Mouse (Mus musculus): Measurements from ENCODE around the gene Klhl26. TPM values are rescaled to one million over a fixed set of nuclear protein-coding genes. Genes with fewer than 3 reads are reported as not detected.

Gene Klhl26
- polyA plus RNA-seq, 1 experiment from 2014 or later: 31.0 TPM

GRCm38 (mm10) chr8:70409455-70409871 is 67.3 kb downstream of the Klhl26 start:
- 64% methylated on average over 9 of the region's 9 CpGs for WGBS
- Histone ChIP-seq H3K4me1 (peaks cover 19% of the 10 kb centered on the region), H3K9ac (no peak overlapping the region)

DNA sequence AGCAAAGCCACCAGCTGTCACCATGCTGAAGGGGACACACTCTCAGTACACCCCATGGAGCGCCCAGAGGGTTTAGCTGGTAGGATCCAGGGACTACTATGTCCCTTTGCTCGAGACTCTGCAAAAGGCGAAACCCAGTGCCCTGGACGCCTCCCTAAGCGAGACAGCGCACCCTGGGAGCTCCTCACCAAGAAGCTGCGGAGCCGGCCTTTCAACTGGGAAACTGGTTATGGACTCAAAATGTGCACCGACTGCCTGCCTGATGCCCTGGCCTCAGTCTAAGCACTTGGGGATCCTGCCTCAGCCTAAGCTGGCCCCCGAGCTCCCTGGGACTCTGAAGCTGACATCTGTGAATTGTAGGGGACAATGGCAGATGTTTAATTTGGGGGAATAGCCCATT is 67.7 kb downstream of the Klhl26 start:
- no peaks in the 10 kb centered on the region for H3K9me3 ChIP-seq
- H3K27ac ChIP-seq: peak overlapping the region; percentile 65
- H3K4me3 ChIP-seq: no peak overlapping the region
- H3K4me1 ChIP-seq: peaks cover 19% of the 10 kb centered on the region
- H3K4me2 ChIP-seq: no peak overlapping the region
- peaks cover 6% of the 10 kb centered on the region; the same call in 1 of the 2 replicates for H3K36me3 ChIP-seq (replicated peaks)
- no peak for ATAC-seq (replicated peaks)
- no peak overlapping the region for H3K9ac ChIP-seq
- WGBS: 71% methylated on average over 10 of the region's 10 CpGs
- no peaks in the 10 kb centered on the region for H3K27me3 ChIP-seq (replicated peaks)

More at GRCm38 (mm10) chr8:70409455-70409871, 67.3 kb downstream of the Klhl26 start:
- Histone ChIP-seq H3K4me3 (no peak overlapping the region), H3K9me3 (no peaks in the 10 kb centered on the region), H3K4me2 (no peak overlapping the region), H3K27ac (peak overlapping the region; percentile 65; the same call in 1 of the 2 replicates), H3K36me3 (replicated peaks) (peaks cover 1% of the 10 kb centered on the region; the same call in 1 of the 2 replicates), H3K27me3 (replicated peaks) (no peaks in the 10 kb centered on the region)
- peak; percentile 24; the same call in 1 of the 2 replicates for ATAC-seq (replicated peaks)

- peaks cover 6% of the 10 kb centered on the region; the same call in 1 of the 2 replicates for H3K36me3 ChIP-seq (replicated peaks)
- peak; percentile 58 for ATAC-seq (replicated peaks)
- H3K9ac ChIP-seq: no peak overlapping the region
- peaks cover 19% of the 10 kb centered on the region for H3K4me1 ChIP-seq
- peak overlapping the region; percentile 65 for H3K27ac ChIP-seq
- H3K9me3 ChIP-seq: no peaks in the 10 kb centered on the region
- H3K4me3 ChIP-seq: no peak overlapping the region
- no peak overlapping the region for H3K4me2 ChIP-seq
- 24% methylated on average over 6 of the region's 6 CpGs for WGBS
- H3K27me3 ChIP-seq (replicated peaks): no peaks in the 10 kb centered on the region
These were observed 68.5 kb downstream of the Klhl26 start for GRCm38 (mm10) chr8:70408301-70408700.

DNA sequence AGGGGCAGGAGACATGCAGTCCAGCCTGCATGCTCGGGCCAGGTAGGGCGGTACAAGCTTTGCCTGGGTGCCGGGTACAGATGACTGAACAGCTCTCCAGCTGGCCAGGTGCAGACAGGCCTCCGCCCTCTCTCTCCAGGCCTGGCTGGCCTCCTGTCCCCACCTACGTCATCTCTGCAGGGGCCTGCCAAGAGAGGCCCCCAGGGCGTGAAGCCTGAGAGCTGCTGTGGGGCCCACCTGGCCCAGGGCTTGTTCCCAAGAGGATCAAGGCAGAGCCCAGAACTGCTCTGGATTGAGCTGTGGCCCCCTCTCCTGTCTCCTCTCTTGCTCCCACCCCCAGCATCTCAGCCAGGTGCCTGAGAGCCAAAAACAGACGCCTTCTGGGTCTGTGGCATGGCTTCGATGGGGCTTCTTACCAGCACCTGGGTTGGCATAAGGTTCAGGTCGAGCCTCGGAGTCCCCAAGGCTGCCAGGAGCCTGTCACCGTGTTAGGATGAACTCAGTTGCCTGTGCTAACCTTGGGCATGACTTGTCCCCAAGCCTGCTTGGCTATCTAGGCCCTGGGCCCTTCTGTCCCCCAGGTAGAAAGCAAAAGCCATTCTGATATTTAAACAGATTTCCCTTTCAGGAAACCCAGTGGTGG is 70.2 kb downstream of the Klhl26 start:
- no peak overlapping the region for H3K9ac ChIP-seq
- 83% methylated on average over 11 of the region's 11 CpGs for WGBS
- peaks cover 6% of the 10 kb centered on the region; the same call in 1 of the 2 replicates for H3K36me3 ChIP-seq (replicated peaks)

GRCm38 (mm10) chr8:70405189-70405588 is 71.6 kb downstream of the Klhl26 start:
- 75% methylated on average over 7 of the region's 7 CpGs for WGBS
- Histone ChIP-seq H3K4me1 (peaks cover 19% of the 10 kb centered on the region), H3K4me3 (no peak overlapping the region), H3K36me3 (replicated peaks) (peaks cover 9% of the 10 kb centered on the region; the same call in 1 of the 2 replicates), H3K27ac (no peak overlapping the region), H3K27me3 (replicated peaks) (no peaks in the 10 kb centered on the region), H3K9me3 (no peaks in the 10 kb centered on the region), H3K9ac (no peak overlapping the region), H3K4me2 (no peak overlapping the region)
- no peak for ATAC-seq (replicated peaks)

More for the DNA sequence above, 70.2 kb downstream of the Klhl26 start:
- Histone ChIP-seq H3K27me3 (replicated peaks) (no peaks in the 10 kb centered on the region), H3K4me2 (no peak overlapping the region), H3K4me1 (peaks cover 19% of the 10 kb centered on the region), H3K4me3 (no peak overlapping the region), H3K27ac (no peak overlapping the region), H3K9me3 (no peaks in the 10 kb centered on the region)
- ATAC-seq (replicated peaks): no peak

GRCm38 (mm10) chr8:70404212-70404611 is 72.6 kb downstream of the Klhl26 start:
- no peak for ATAC-seq (replicated peaks)
- 93% methylated on average over 3 of the region's 3 CpGs for WGBS
- peaks cover 13% of the 10 kb centered on the region; the same call in 1 of the 2 replicates for H3K36me3 ChIP-seq (replicated peaks)
- H3K4me3 ChIP-seq: no peak overlapping the region
- no peak overlapping the region for H3K4me2 ChIP-seq
- H3K9me3 ChIP-seq: no peaks in the 10 kb centered on the region
- H3K27ac ChIP-seq: no peak overlapping the region
- peaks cover 14% of the 10 kb centered on the region for H3K4me1 ChIP-seq
- no peak overlapping the region for H3K9ac ChIP-seq
- H3K27me3 ChIP-seq (replicated peaks): no peaks in the 10 kb centered on the region

Other genes starting within 250 kb of the Klhl26 start
- 102 and 109 TPM in 2 replicates for gene Sugp2, start 242.7 kb downstream of the Klhl26 start, polyA plus RNA-seq (2015; fragmentation: Nextera tagmentation; extraction: Ambion mirVana)
- 117 and 118 TPM in 2 replicates for gene Armc6, start 242.5 kb downstream of the Klhl26 start, polyA plus RNA-seq (2015; fragmentation: Nextera tagmentation; extraction: Ambion mirVana)
- 37.9 and 41.2 TPM in 2 replicates for gene Homer3, start 194.1 kb downstream of the Klhl26 start, polyA plus RNA-seq (2015; fragmentation: Nextera tagmentation; extraction: Ambion mirVana)
- 44.5 and 48.0 TPM in 2 replicates for gene Ddx49, start 174.5 kb downstream of the Klhl26 start, polyA plus RNA-seq (2015; fragmentation: Nextera tagmentation; extraction: Ambion mirVana)
- 299 and 322 TPM in 2 replicates for gene Cope, start 174.4 kb downstream of the Klhl26 start, polyA plus RNA-seq (2015; fragmentation: Nextera tagmentation; extraction: Ambion mirVana)
- gene Cers1, start 161.2 kb downstream of the Klhl26 start, polyA plus RNA-seq (2015; fragmentation: Nextera tagmentation; extraction: Ambion mirVana): 38.2 and 40.1 TPM in 2 replicates
- 5.3 and 7.4 TPM in 2 replicates for gene Gdf1, start 147.2 kb downstream of the Klhl26 start, polyA plus RNA-seq (2015; fragmentation: Nextera tagmentation; extraction: Ambion mirVana)
- gene Upf1, start 123.7 kb downstream of the Klhl26 start, polyA plus RNA-seq (2015; fragmentation: Nextera tagmentation; extraction: Ambion mirVana): 15.1 and 16.0 TPM in 2 replicates
- 0.50 and 0.57 TPM in 2 replicates for gene Comp, start 103.4 kb downstream of the Klhl26 start, polyA plus RNA-seq (2015; fragmentation: Nextera tagmentation; extraction: Ambion mirVana)
- 57.2 and 58.7 TPM in 2 replicates for gene Crtc1, start 37.4 kb downstream of the Klhl26 start, polyA plus RNA-seq (2015; fragmentation: Nextera tagmentation; extraction: Ambion mirVana)
- 123 and 141 TPM in 2 replicates for gene Tmem59l, start 10.4 kb upstream of the Klhl26 start, polyA plus RNA-seq (2015; fragmentation: Nextera tagmentation; extraction: Ambion mirVana)
- gene Crlf1, start 16.2 kb upstream of the Klhl26 start, polyA plus RNA-seq (2015; fragmentation: Nextera tagmentation; extraction: Ambion mirVana): 2.4 and 2.9 TPM in 2 replicates
- gene Rex1bd, start 29.8 kb upstream of the Klhl26 start, polyA plus RNA-seq (2015; fragmentation: Nextera tagmentation; extraction: Ambion mirVana): 164 and 169 TPM in 2 replicates
- gene Uba52, start 33.8 kb upstream of the Klhl26 start, polyA plus RNA-seq (2015; fragmentation: Nextera tagmentation; extraction: Ambion mirVana): 587 and 620 TPM in 2 replicates
- gene Fkbp8, start 50.8 kb upstream of the Klhl26 start, polyA plus RNA-seq (2015; fragmentation: Nextera tagmentation; extraction: Ambion mirVana): 450 and 462 TPM in 2 replicates
- 46.4 and 51.7 TPM in 2 replicates for gene Kxd1, start 51.0 kb upstream of the Klhl26 start, polyA plus RNA-seq (2015; fragmentation: Nextera tagmentation; extraction: Ambion mirVana)
- 18.6 and 19.9 TPM in 2 replicates for gene Ell, start 62.5 kb upstream of the Klhl26 start, polyA plus RNA-seq (2015; fragmentation: Nextera tagmentation; extraction: Ambion mirVana)
- 175 and 176 TPM in 2 replicates for gene Isyna1, start 117.4 kb upstream of the Klhl26 start, polyA plus RNA-seq (2015; fragmentation: Nextera tagmentation; extraction: Ambion mirVana)
- 175 and 189 TPM in 2 replicates for gene Ssbp4, start 131.9 kb upstream of the Klhl26 start, polyA plus RNA-seq (2015; fragmentation: Nextera tagmentation; extraction: Ambion mirVana)
- 1.2 and 1.6 TPM in 2 replicates for gene Lrrc25, start 139.2 kb upstream of the Klhl26 start, polyA plus RNA-seq (2015; fragmentation: Nextera tagmentation; extraction: Ambion mirVana)
- 0.13 and 0.19 TPM in 2 replicates for gene Gdf15, start 155.5 kb upstream of the Klhl26 start, polyA plus RNA-seq (2015; fragmentation: Nextera tagmentation; extraction: Ambion mirVana)
- gene Pgpep1, start 183.4 kb upstream of the Klhl26 start, polyA plus RNA-seq (2015; fragmentation: Nextera tagmentation; extraction: Ambion mirVana): 70.1 and 74.5 TPM in 2 replicates
- gene Lsm4, start 196.3 kb upstream of the Klhl26 start, polyA plus RNA-seq (2015; fragmentation: Nextera tagmentation; extraction: Ambion mirVana): 175 and 193 TPM in 2 replicates
- 83.0 and 94.4 TPM in 2 replicates for gene Jund, start 222.0 kb upstream of the Klhl26 start, polyA plus RNA-seq (2015; fragmentation: Nextera tagmentation; extraction: Ambion mirVana)
- gene Iqcn, start 226.5 kb upstream of the Klhl26 start, polyA plus RNA-seq (2015; fragmentation: Nextera tagmentation; extraction: Ambion mirVana): 0.05 and 0.14 TPM in 2 replicates
- not detected in 2 replicates for gene Gm3336, start 241.6 kb upstream of the Klhl26 start, polyA plus RNA-seq (2015; fragmentation: Nextera tagmentation; extraction: Ambion mirVana)
- 0.15 and 0.46 TPM in 2 replicates for gene Pde4c, start 246.8 kb upstream of the Klhl26 start, polyA plus RNA-seq (2015; fragmentation: Nextera tagmentation; extraction: Ambion mirVana)